Mouse (Mus musculus) spleen, adult 2 months (tissue): Measurements from ENCODE around the gene Trim50.

Experiments
- CTCF ChIP-seq: fragments of 200-500 bp; IDR thresholded peaks from 2 replicates; pipeline ENCODE4 v1.5.1; 2011; ENCODE audit warnings: mild to moderate bottlenecking, inconsistent platforms; ENCODE audit not compliant: insufficient read depth, insufficient read length, insufficient replicate concordance; ENCODE audit errors: extremely low read depth
- POLR2A ChIP-seq: fragments of 200-500 bp; IDR thresholded peaks from 2 replicates; pipeline ENCODE4 v1.6.1; 2011; ENCODE audit warnings: low read depth, low read length, inconsistent platforms

DNA sequence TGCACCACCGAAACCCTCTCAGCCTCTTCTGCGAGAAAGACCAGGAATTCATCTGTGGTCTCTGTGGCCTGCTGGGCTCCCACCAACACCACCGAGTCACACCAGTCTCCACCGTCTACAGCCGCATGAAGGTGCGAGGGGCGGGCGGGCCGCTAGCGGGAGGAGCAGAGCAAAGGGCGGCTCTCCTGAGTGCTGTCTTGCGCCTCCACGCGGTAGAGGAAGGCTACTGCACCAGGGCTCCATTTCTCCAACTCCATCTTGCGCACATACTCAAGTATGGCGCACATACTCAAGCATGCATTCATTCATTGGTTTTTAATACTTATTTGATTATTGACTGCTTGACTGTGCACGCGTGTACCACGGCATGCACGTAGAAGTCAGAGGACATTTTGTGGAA lies 469 bp downstream of the Trim50 start:
- TF ChIP-seq CTCF (no peak), POLR2A (no peak)
